Mouse (Mus musculus) lung, postnatal 4 days (tissue): ENCODE measurements around the gene G3bp1.

Experiments used
- DNase-seq, 2 experiments: peaks; one replicate each; pipeline ENCODE4 v3.0.0; 2021

G3bp1 gene

DNA sequence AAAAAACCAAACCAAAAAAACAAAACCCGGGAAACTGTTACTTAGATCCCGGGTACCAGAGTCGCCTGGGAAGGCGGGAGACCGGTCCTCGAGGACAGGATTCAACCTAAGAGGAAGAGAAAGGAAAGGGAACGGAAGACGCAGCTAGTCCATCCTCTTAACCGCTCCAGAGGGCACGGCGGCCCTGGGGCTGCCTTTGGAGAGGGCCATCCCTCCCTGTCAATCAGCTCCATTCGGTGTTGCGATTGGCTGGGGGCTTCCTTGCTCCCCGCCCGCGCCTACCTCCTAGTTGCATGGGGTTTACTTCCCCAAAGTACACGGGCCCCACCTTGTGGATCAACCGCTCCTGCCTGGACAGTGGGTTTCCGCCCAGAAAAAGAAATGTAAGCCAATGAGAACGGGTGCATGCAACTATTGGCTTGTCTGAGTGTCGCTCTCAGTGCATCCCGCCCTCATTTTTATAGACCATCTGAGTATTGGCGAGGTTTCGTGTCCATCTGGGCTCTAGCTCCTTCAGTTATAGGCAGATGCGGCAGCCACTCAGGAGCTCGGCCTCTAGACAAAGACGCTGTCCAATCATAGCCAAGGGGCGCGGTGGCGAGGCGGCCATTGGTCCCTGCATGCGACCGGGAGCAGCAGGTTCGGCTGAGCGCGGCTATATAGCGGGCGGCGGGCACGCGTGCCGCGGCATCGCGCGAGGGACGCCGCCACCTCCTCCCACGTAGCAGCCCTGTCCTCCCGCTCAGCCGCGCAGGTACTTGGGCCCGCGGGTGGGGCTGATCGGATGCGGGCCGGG, at the start of gene G3bp1:
TSS of gene G3bp1 (plus strand) at position 638 of the 796 bp plus-strand sequence.
- peak; percentile 100 for DNase-seq

DNA sequence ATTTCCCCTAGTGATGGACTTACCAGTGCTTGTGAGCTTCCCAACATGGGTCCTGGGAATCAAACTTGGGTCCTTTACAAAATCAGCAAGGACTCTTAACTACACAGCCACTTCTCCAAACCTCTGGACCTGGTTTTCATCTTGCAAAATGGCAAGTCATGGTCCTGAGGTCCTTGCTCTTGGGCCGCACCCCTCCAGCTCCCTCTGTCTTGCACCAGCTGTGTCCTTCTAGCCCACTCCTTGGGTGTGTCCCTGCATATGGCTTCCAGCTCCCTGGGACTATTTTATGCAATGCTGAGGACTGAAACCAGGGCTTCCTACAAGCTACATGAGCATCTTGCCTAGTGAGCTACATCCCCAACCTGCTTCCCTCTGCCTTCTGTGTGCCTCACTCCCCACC, 46.5 kb upstream of the G3bp1 start, which contains the start of gene Sparc:
TSS of gene Sparc (minus strand) at position 206 of the 400 bp plus-strand sequence.
- DNase-seq: no peak

DNA sequence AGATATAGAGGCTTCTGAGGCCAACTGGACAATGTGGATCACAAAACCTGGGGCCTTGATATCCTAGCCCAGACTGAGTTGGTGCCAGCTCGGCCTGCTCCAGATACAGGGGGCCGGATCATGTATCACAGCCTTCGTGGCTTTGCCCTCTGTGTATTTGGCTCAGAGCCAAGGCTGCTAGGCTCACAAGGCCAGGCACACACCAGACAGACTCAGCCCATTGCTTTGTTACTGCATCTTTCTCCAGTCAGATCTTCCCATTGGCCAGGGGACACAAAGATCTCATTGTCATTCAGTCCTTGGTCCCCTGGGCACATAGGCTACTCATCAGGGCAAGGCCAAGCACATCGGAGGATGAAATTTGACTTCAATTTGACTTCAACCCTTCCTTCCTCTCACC, 45.7 kb upstream of the G3bp1 start:
- DNase-seq: no peak

DNA sequence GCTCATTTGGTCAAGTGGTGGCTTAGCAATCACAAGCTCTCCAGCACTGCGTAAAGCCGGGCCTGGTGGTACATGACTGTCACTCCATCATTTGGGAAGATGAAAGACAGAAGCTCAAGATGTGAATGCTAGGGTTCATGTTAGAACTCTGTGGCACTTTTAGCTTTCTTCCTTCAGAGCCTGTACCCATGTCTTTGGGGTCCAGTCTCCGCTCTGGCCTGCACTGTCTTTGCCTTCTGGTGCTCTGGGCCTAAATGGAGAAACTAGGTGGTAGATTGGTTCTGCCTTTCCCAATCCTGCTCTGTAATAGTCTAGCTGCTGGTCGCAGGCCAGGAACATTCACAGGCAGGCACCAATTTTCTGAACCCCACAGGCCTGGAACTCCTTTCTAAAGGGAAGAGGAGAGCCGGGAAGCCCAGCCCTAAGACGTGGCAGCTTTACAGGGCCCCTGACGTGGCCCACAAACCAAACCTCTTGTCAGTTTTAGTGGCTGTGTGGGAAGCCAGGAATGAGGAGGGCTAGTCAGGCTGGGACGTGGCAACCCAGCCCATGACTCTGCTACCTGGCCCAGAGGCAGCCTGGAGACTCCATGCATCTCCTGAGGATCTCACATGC, 44.6 kb upstream of the G3bp1 start:
- DNase-seq: no peak

DNA sequence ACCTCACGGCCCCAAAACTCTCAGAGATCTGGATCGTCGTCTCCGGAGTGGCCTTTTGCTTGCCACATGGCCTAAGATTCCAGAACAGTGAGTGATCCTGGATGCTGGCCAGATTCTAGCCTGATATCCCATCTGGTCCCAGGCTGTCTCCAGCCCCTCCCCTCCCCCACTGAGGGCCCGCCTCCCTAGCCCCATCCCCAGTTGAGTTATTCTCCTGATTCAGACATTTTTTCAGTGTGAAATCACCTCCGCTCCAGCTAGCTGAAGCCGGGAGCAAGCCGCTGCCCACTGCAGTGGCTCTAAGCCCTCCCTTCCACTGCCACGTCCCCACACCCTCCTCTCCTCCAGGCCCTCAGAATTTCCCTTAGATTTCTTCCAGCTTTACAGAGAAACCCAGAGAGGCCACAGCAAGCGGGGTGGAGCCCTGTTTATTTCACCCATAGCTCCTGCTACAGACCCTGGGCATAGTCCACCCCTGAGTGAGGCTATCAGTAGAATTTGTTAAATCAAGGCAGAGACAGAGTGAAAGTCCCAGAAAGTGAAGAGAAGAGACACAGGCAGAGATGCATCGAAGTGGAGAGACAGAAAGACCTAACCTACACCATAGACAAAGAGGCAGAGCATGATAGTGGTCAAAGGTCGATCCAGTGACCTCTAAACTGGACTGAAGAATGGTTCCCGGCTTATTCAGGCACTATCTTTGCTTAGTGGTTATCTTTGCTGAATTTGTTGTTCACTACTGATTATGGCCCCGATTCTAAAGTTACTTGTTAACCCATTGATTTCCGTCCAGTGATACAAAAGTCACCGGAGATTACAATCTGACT, 41.1 kb upstream of the G3bp1 start:
- peak; percentile 90 to 93 for DNase-seq

DNA sequence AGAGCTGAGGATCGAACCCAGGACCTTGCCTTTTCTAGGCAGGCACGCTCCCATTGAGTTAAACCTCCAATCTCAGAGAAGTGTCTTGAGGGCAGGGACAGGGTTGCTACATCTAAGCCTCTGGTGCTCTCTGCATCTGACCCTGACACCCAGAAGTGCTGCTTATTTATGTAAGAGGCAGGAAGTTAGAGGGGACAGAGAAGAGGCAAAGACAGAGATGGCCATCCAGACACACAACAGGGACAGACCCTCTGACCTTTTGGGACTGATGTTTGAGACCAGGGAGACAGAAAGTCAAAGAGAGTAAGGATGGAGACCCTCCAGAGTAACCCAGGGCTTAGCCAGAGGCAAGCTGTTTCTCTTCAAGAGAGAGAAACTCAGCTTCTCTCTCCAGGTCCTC, 39.5 kb upstream of the G3bp1 start:
- no peak for DNase-seq

- peak in 1 of 2 experiments; percentile 70 for DNase-seq
Measured at GRCm38 (mm10) chr11:55432981-55433380, 36.5 kb upstream of the G3bp1 start.

GRCm38 (mm10) chr11:55436089-55436488, 33.4 kb upstream of the G3bp1 start:
- DNase-seq: no peak

DNA sequence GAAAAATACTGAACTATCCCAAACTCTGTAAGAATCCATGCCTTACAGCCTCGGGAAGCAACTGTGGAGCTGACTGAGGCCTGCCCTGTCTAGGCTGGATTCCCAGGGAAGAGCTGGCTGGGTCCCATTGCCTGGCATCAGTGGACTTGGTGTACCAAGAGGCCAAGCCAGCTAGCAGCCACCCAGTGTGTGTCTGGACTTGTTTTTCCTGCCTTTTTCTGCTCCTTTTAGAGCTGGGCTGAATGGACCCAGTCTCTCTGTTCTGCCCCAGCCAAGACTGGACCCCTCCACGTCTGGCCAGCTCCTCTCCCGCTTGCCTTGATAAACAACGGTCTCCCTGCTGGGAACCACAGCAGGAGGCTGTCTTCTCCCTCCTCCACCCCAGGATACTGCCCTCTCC, 31.5 kb upstream of the G3bp1 start:
- DNase-seq: no peak

DNA sequence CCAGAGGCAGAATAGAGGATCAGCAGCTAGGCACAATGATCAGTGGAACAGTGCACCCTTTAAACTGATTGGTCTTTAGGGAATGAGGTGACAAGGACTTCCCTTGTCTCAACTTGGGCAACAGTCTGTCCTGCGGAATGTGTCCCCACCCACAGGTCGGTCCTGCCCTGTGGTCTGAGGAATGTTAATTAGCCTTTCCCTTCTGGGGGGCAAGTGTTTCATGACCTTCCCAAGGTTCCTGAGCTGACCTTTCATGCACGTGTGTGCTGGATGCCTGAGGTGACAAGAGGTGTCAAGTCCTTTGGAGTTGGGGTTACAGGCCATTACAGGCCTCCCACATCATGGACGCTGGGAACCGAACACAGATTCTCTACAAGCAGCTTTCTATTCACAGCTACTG, 29.8 kb upstream of the G3bp1 start:
- DNase-seq: no peak

DNA sequence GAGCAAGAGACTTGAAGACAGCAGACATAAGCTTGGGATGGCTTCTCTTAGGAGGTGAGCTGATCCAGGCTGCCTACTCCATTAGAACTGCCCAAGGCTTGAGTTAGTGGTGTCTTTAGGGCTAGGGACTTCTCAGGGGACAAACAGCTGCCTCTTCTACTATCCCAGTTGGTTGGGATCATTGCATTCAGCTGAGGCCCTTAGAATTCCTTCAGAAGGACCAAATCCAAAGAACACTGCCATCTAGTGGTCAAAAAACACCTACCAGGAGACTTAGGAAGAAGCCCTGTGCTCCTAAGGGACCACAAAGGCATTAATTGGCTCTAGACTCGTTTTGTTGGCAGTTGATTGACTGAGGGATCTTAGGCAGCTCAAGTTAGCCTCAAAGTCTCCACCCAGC, 24.7 kb upstream of the G3bp1 start:
- peak in 1 of 2 experiments; percentile 61 for DNase-seq

GRCm38 (mm10) chr11:55446579-55446978, 22.9 kb upstream of the G3bp1 start:
- DNase-seq: peak; percentile 86 to 89

GRCm38 (mm10) chr11:55449531-55449930, 20.0 kb upstream of the G3bp1 start:
- peak; percentile 59 to 80 for DNase-seq

DNA sequence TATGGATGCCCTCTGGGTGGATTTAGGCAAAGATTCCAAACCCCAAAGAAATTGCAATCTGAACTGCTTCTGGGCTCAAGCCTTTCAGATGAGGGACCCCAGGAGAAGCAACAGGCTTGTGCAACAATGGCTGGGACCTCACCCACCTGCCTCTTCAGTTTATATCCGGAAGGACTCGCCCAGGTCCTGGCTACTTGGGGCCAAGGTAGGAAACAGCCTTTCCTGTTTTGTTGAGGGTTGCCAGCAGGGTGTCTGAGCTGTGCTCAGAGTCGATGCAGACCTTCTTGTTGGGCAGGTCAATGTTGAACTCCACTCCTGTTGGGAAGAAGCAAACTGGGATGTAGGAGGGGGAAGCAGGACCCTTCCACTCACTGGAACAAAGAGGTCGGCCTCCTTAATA, 19.2 kb upstream of the G3bp1 start:
- DNase-seq: no peak

DNA sequence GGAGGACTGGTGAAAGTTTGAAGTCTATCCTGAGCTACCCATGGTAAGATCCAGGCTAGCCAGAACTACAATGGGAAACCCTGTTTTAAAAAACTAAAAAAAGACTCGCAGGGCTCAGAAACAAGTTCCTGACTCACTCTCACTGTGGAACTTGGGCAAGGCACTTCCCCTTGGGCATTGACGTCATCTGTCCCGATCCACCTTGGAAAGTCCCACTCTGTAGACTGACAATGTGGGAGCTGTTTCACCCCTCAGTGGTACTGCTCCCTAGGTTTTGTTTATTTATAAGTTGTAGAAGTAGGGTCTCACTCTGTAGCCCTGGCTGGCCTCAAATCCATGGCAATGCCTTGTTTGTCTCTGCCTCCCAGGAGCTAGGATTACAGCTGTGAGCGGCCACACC, 15.8 kb upstream of the G3bp1 start:
- DNase-seq: no peak

GRCm38 (mm10) chr11:55455166-55455565, 14.3 kb upstream of the G3bp1 start:
- no peak for DNase-seq

GRCm38 (mm10) chr11:55458501-55458900, 11.0 kb upstream of the G3bp1 start:
- no peak for DNase-seq

GRCm38 (mm10) chr11:55459850-55460558, 9.5 kb upstream of the G3bp1 start:
- no peak for DNase-seq

DNA sequence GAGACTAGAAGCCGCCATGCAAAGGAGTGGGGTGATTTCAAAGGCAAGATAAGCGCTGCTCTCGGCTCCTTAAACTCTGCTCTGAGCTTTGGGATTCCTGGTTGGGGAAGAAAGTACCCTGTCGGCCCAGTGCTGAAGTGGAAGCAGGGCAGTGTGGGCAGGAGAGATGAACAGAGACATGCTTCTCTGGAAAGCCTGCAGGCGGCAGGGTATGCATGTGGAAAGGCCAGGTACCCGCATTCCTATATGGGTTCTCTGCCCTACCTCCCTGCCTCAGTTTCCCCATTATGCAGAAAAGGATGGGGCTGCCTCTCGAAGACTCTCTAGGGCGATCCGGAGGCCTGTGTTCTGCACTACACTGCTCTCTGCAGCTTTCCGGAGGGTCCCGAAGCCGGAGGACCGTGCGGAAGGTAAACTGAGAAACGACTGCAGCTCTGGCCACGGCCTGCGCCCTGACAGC, 8.9 kb upstream of the G3bp1 start:
- DNase-seq: no peak

GRCm38 (mm10) chr11:55461019-55461645, 8.4 kb upstream of the G3bp1 start, which contains the start of gene Atox1:
Gene Atox1, minus strand, starts transcription at chr11:55461239.
- DNase-seq: peak; percentile 96 to 98

DNA sequence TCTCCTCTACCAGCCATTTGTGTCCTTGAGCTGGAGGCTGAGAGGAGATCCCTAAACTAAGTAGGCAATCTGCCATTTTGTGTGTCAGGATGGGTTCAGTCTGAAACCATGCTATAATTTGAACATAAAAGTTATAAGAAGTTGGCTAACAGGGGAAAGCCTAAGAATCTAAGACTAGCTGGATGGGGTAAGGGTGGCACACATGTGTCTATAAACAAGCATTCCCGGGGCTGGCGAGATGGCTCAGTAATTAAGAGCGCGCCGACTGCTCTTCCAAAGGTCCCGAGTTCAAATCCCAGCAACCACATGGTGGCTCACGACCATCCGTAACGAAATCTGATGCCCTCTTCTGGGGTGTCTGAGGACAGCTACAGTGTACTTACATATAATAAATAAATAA, 7.3 kb upstream of the G3bp1 start:
- no peak for DNase-seq

- DNase-seq: no peak
Measured at GRCm38 (mm10) chr11:55464707-55465106, 4.8 kb upstream of the G3bp1 start.
